ENCODE assay signal across 19 mouse cellular contexts in genomic region chr10:26805007-26805406, GRCm38 (mm10).
"Had no signal": no experiment of that assay in that cellular context is flagged by ENCODE, and none has a peak within 500 bp of the region (broad histone marks: within the 10 kb centered on the region; RNA-seq: fewer than 3 reads in every experiment).

No protein-coding gene starts in this region.

- H3K27me3 ChIP-seq: liver, embryonic 13.5 days; midbrain, embryonic 12.5 days; midbrain, embryonic 15.5 days; neural tube, embryonic 12.5 days; neural tube, embryonic 15.5 days; stomach, embryonic 15.5 days had no signal

- H3K4me1 ChIP-seq: midbrain, embryonic 12.5 days; midbrain, embryonic 15.5 days; neural tube, embryonic 12.5 days; neural tube, embryonic 15.5 days; stomach, embryonic 15.5 days had no signal

- H3K4me2 ChIP-seq: liver, embryonic 13.5 days; midbrain, embryonic 12.5 days; midbrain, embryonic 15.5 days; neural tube, embryonic 12.5 days; neural tube, embryonic 15.5 days; stomach, embryonic 15.5 days had no signal

- H3K9me3 ChIP-seq: liver, embryonic 13.5 days; midbrain, embryonic 12.5 days; midbrain, embryonic 15.5 days; neural tube, embryonic 12.5 days; neural tube, embryonic 15.5 days; stomach, embryonic 15.5 days had no signal

- H3K36me3 ChIP-seq: liver, embryonic 13.5 days; midbrain, embryonic 12.5 days; midbrain, embryonic 15.5 days; neural tube, embryonic 12.5 days; neural tube, embryonic 15.5 days; stomach, embryonic 15.5 days had no signal

- H3K4me3 ChIP-seq: layer of hippocampus, adult 2 months; left cerebral cortex, adult 2 months; liver, embryonic 13.5 days; midbrain, embryonic 12.5 days; midbrain, embryonic 15.5 days; neural tube, embryonic 12.5 days; neural tube, embryonic 15.5 days; stomach, embryonic 15.5 days had no signal

- H3K27ac ChIP-seq: layer of hippocampus, adult 2 months; left cerebral cortex, adult 2 months; liver, embryonic 13.5 days; midbrain, embryonic 12.5 days; midbrain, embryonic 15.5 days; neural tube, embryonic 12.5 days; neural tube, embryonic 15.5 days; stomach, embryonic 15.5 days had no signal

- H3K9ac ChIP-seq: liver, embryonic 13.5 days; midbrain, embryonic 12.5 days; midbrain, embryonic 15.5 days; neural tube, embryonic 12.5 days; neural tube, embryonic 15.5 days; stomach, embryonic 15.5 days had no signal

- DNase-seq: kidney, adult 9 months; kidney, postnatal 14 days; layer of hippocampus, adult 9-11 months; liver, embryonic 13.5 days; lung, adult 2 months; lung, postnatal 14 days; lung, postnatal 4 days; right cerebral cortex, adult 18-20 months; right cerebral cortex, postnatal 14 days; right cerebral cortex, postnatal 4 days; spleen, adult 18-20 months; thymus, postnatal 25 days had no signal
